In the genomic region with DNA sequence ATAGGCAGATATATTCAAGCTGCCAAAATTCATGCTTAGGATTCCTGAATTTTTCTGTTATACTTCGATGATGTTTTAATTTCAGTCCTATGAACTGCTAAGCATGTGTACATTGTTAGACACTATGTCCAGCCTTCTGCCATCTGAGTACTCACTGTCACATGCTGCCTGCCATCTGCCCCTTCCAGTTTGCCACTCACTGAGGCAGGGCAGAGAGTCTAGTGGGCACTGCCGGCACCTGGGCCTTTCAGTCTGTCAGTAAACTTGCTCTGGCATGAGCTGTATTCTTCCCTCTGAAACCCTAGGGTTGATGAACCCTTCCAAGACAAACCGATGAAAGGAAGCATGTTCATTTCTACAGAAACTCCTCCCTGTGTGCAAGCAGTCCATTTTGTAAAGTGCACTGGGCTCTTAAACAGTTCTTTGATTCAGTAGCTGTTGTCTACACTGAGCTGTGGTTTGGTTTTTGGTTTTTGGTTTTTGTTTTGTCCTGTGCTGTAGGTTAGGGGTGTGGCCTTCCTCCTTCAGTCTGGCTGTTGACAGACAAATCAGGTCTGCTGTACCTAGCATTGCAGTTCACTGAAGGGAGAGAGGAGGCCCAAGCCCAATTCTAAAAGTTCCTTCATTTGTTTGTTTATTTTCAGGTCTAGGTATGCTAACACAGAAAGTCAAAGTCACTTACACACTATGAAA, we compare ENCODE assay signal across 15 mouse cellular contexts. TPM values are rescaled to one million over a fixed set of nuclear protein-coding genes. Genes with fewer than 3 reads are reported as not detected.
DNase-seq lines count a peak whose midpoint lies in the region; ATAC-seq and TF ChIP-seq lines count a peak whose summit lies in the region.
"Had no signal": no experiment of that assay in that cellular context is flagged by ENCODE, and none has a peak within 500 bp of the region (broad histone marks: within the 10 kb centered on the region; RNA-seq: fewer than 3 reads in every experiment).

No protein-coding gene starts in this region.

- ATAC-seq in CD4-positive, CD25-positive, alpha-beta regulatory T cell, adult 4 months, result no peak
- ATAC-seq in heart, postnatal 0 days (ENCODE audit: insufficient read depth, low read depth), result no peak
- ATAC-seq in hematopoietic stem cell, adult 5-6 weeks (replicated peaks in 1 of 2; ENCODE audit: insufficient read depth in 1 of 2, low FRiP score in 2 of 2, low TSS enrichment in 1 of 2, low read depth in 1 of 2, poor library complexity in 2 of 2, severe bottlenecking in 2 of 2), result peak; percentile 36 to 63; a peak in 1 of 4 replicates
- no peak for ATAC-seq in megakaryocyte-erythroid progenitor cell, adult 5-6 weeks (replicated peaks; ENCODE audit: low FRiP score, low TSS enrichment, poor library complexity, severe bottlenecking)
- ATAC-seq: hindbrain, postnatal 0 days had no signal

- H3K4me1 ChIP-seq in heart, postnatal 0 days (ENCODE audit: control insufficient read depth, insufficient read depth), result peaks cover 26% of the 10 kb centered on the region

- H3K4me3 ChIP-seq in heart, postnatal 0 days (ENCODE audit: low read depth, low read length), result no peak overlapping the region
- H3K4me3 ChIP-seq: embryonic facial prominence, embryonic 12.5 days; limb, embryonic 13.5 days had no signal

- H3K36me3 ChIP-seq in heart, postnatal 0 days (replicated peaks; ENCODE audit: control insufficient read depth, insufficient read depth, low read length), result no peaks in the 10 kb centered on the region
- H3K36me3 ChIP-seq: embryonic facial prominence, embryonic 12.5 days had no signal

- H3K9ac ChIP-seq in heart, postnatal 0 days (replicated peaks; ENCODE audit: low read depth, low read length), result no peak overlapping the region
- H3K9ac ChIP-seq: embryonic facial prominence, embryonic 12.5 days; limb, embryonic 13.5 days had no signal

- no peaks in the 10 kb centered on the region for H3K27me3 ChIP-seq in heart, postnatal 0 days (ENCODE audit: control insufficient read depth, insufficient read depth, low read length)
- H3K27me3 ChIP-seq: embryonic facial prominence, embryonic 12.5 days; limb, embryonic 13.5 days had no signal

- no peak for TF ChIP-seq EP300 in heart, postnatal 0 days (IDR thresholded peaks at IDR 0.05; ENCODE audit: low read depth)

- TF ChIP-seq CTCF in heart, postnatal 0 days (IDR thresholded peaks at IDR 0.05; ENCODE audit: low read depth), result no peak

- H3K27ac ChIP-seq in heart, postnatal 0 days (ENCODE audit: low read depth), result peak overlapping the region; percentile 40; the same call in 1 of the 2 replicates
- H3K27ac ChIP-seq: embryonic facial prominence, embryonic 12.5 days; hindbrain, postnatal 0 days; limb, embryonic 13.5 days had no signal

- H3K9me3 ChIP-seq in heart, postnatal 0 days (replicated peaks; ENCODE audit: control insufficient read depth, low read length), result no peaks in the 10 kb centered on the region
- H3K9me3 ChIP-seq: embryonic facial prominence, embryonic 12.5 days; limb, embryonic 13.5 days had no signal

- 70% methylated on average over 3 of the region's 3 CpGs for WGBS in heart, postnatal 0 days

- DNase-seq in CD4-positive, CD25-positive, alpha-beta regulatory T cell, adult 2 months (ENCODE audit: low read depth, low spot score), result peak; percentile 19
- DNase-seq in heart, postnatal 0 days (ENCODE audit: low spot score), result no peak
- no peak for DNase-seq in heart, adult 18-20 months
- DNase-seq in brain, adult 2 months (ENCODE audit: low read depth, low spot score), result peak; percentile 60
- no peak for DNase-seq in urinary bladder, adult 2 months (ENCODE audit: low spot score)
- DNase-seq: adrenal gland, adult 2 months; kidney, adult 9 months; right cerebral cortex, postnatal 25 days; thymus, postnatal 14 days had no signal

- no peak overlapping the region for H3K4me2 ChIP-seq in heart, postnatal 0 days (ENCODE audit: low read depth, low read length)
- H3K4me2 ChIP-seq: embryonic facial prominence, embryonic 12.5 days; limb, embryonic 13.5 days had no signal

RNA-seq across cellular contexts. Expression of gene Rassf8, which starts 55.4 kb away (rescaled TPM):
- polyA plus RNA-seq in CD4-positive, CD25-positive, alpha-beta regulatory T cell, adult 4 months (2017; shearing (Covaris generic)), result under 1 TPM in 1 of 2 experiments, not detected in 1; 0.13 TPM
- total RNA-seq in heart, postnatal 0 days (2014; rRNA removed; ENCODE audit: low replicate concordance), result 40.8 and 72.6 TPM in 2 replicates
- 9.5 and 11.1 TPM in 2 replicates for polyA plus RNA-seq in heart, postnatal 0 days (2015; fragmentation: Nextera tagmentation; extraction: Ambion mirVana)
- total RNA-seq in heart, adult 18-20 months (2021), result 10 to 100 TPM; 48.4 to 55.5 TPM
- total RNA-seq in hematopoietic stem cell, adult 5-6 weeks (2017), result 9.4 and 17.6 TPM in 2 replicates
- polyA plus RNA-seq in urinary bladder, adult 2 months (2012; rRNA removed), result 24.0 and 30.0 TPM in 2 replicates
- total RNA-seq in megakaryocyte-erythroid progenitor cell, adult 5-6 weeks (2014; fragmentation: Nextera tagmentation), result 2.8 TPM in 1 of 2 replicates, not detected in the other
- total RNA-seq in megakaryocyte-erythroid progenitor cell, adult 5-6 weeks (2017), result 1.0 and 5.1 TPM in 2 replicates

Comparison
In these comparisons a context has a peak if more than half of its experiments do, and no peak if none do; other contexts are left out.
1. DNase-seq: peak in CD4-positive, CD25-positive, alpha-beta regulatory T cell, adult 2 months (single experiment) and brain, adult 2 months (single experiment); none in heart, postnatal 0 days (single experiment), heart, adult 18-20 months (0 of 2) and urinary bladder, adult 2 months (single experiment).
2. ATAC-seq: peak in hematopoietic stem cell, adult 5-6 weeks (2 of 2); none in CD4-positive, CD25-positive, alpha-beta regulatory T cell, adult 4 months (single experiment), heart, postnatal 0 days (single experiment) and megakaryocyte-erythroid progenitor cell, adult 5-6 weeks (single experiment).